Mouse (Mus musculus): ENCODE measurements around the gene Gpr153. TPM values are rescaled to one million over a fixed set of nuclear protein-coding genes. Genes with fewer than 3 reads are reported as not detected.

Gene Gpr153
- polyA plus RNA-seq, 2 experiments: 33.0 to 56.5 TPM

- H3K9me3 ChIP-seq (ENCODE audit: control insufficient read depth, low read length): no peaks in the 10 kb centered on the region
- DNase-seq (ENCODE audit: low spot score) (peak; percentile 58), ATAC-seq (ENCODE audit: low FRiP score, low read depth) (no peak; the same call in 1 of the 2 replicates)
- peak overlapping the region; percentile 80 for H3K9ac ChIP-seq (ENCODE audit: low read depth, low read length, severe bottlenecking)
- 2% methylated on average over 20 of the region's 20 CpGs for WGBS
- peak overlapping the region; percentile 71 for H3K4me3 ChIP-seq (replicated peaks; ENCODE audit: low read length)
- H3K27me3 ChIP-seq (ENCODE audit: control insufficient read depth, insufficient read depth, low read length): 0 out of 2 replicates have a peak, but pooled peaks cover 8% of the 10 kb centered on the region
- peaks cover under 1% of the 10 kb centered on the region; the same call in 1 of the 2 replicates for H3K36me3 ChIP-seq (ENCODE audit: control insufficient read depth, insufficient read depth, low read length)
- no peak for TF ChIP-seq POLR2A (IDR thresholded peaks at IDR 0.05; ENCODE audit: borderline replicate concordance, extremely low read depth, insufficient read depth, insufficient read length)
- peak overlapping the region; percentile 94 for H3K4me2 ChIP-seq (replicated peaks; ENCODE audit: low read depth, low read length, severe bottlenecking)
- H3K4me1 ChIP-seq (ENCODE audit: control insufficient read depth, insufficient read depth, low read length): peaks cover 35% of the 10 kb centered on the region
- H3K27ac ChIP-seq (replicated peaks; ENCODE audit: low read depth, low read length): no peak overlapping the region
These were observed 674 bp downstream of the Gpr153 start for GRCm38 (mm10) chr4:152274681-152275131.

- no peak for DNase-seq (ENCODE audit: low spot score)
- Histone ChIP-seq H3K4me2 (replicated peaks; ENCODE audit: low read depth, low read length, severe bottlenecking) (no peak overlapping the region), H3K27ac (replicated peaks; ENCODE audit: low read depth, low read length) (no peak overlapping the region), H3K36me3 (ENCODE audit: control insufficient read depth, insufficient read depth, low read length) (peaks cover 15% of the 10 kb centered on the region), H3K9me3 (ENCODE audit: control insufficient read depth, low read length) (no peaks in the 10 kb centered on the region), H3K4me1 (ENCODE audit: control insufficient read depth, insufficient read depth, low read length) (peaks cover 30% of the 10 kb centered on the region), H3K9ac (ENCODE audit: low read depth, low read length, severe bottlenecking) (no peak overlapping the region), H3K27me3 (ENCODE audit: control insufficient read depth, insufficient read depth, low read length) (peaks cover 16% of the 10 kb centered on the region), H3K4me3 (replicated peaks; ENCODE audit: low read length) (no peak overlapping the region)
- no peak for ATAC-seq (ENCODE audit: low FRiP score, low read depth)
- 54% methylated on average over 10 of the region's 10 CpGs for WGBS
- no peak for TF ChIP-seq POLR2A (IDR thresholded peaks at IDR 0.05; ENCODE audit: borderline replicate concordance, extremely low read depth, insufficient read depth, insufficient read length)
These were observed 2.6 kb downstream of the Gpr153 start for GRCm38 (mm10) chr4:152276389-152277347.

GRCm38 (mm10) chr4:152277916-152278315, 3.9 kb downstream of the Gpr153 start:
- Histone ChIP-seq H3K4me2 (replicated peaks; ENCODE audit: low read depth, low read length, severe bottlenecking) (no peak overlapping the region), H3K4me1 (ENCODE audit: control insufficient read depth, insufficient read depth, low read length) (peaks cover 21% of the 10 kb centered on the region), H3K9me3 (ENCODE audit: control insufficient read depth, low read length) (no peaks in the 10 kb centered on the region), H3K4me3 (replicated peaks; ENCODE audit: low read length) (no peak overlapping the region), H3K36me3 (ENCODE audit: control insufficient read depth, insufficient read depth, low read length) (peaks cover 17% of the 10 kb centered on the region), H3K27ac (replicated peaks; ENCODE audit: low read depth, low read length) (no peak overlapping the region), H3K27me3 (ENCODE audit: control insufficient read depth, insufficient read depth, low read length) (peaks cover 28% of the 10 kb centered on the region), H3K9ac (ENCODE audit: low read depth, low read length, severe bottlenecking) (no peak overlapping the region)
- no peak for DNase-seq (ENCODE audit: low spot score)
- ATAC-seq (ENCODE audit: low FRiP score, low read depth): no peak
- no peak for TF ChIP-seq POLR2A (IDR thresholded peaks at IDR 0.05; ENCODE audit: borderline replicate concordance, extremely low read depth, insufficient read depth, insufficient read length)
- 67% methylated on average over 2 of the region's 2 CpGs for whole genome bisulfite sequencing

- no peak overlapping the region for H3K4me2 ChIP-seq (replicated peaks; ENCODE audit: low read depth, low read length, severe bottlenecking)
- no peak overlapping the region for H3K4me3 ChIP-seq (replicated peaks; ENCODE audit: low read length)
- ATAC-seq (ENCODE audit: low FRiP score, low read depth) (no peak), DNase-seq (ENCODE audit: low spot score) (no peak)
- peaks cover 18% of the 10 kb centered on the region; the same call in 1 of the 2 replicates for H3K4me1 ChIP-seq (ENCODE audit: control insufficient read depth, insufficient read depth, low read length)
- H3K36me3 ChIP-seq (ENCODE audit: control insufficient read depth, insufficient read depth, low read length): peaks cover 17% of the 10 kb centered on the region
- no peak for TF ChIP-seq POLR2A (IDR thresholded peaks at IDR 0.05; ENCODE audit: borderline replicate concordance, extremely low read depth, insufficient read depth, insufficient read length)
- 86% methylated on average over 23 of the region's 23 CpGs for WGBS
- no peak overlapping the region for H3K9ac ChIP-seq (ENCODE audit: low read depth, low read length, severe bottlenecking)
- no peak overlapping the region for H3K27ac ChIP-seq (replicated peaks; ENCODE audit: low read depth, low read length)
- peaks cover 39% of the 10 kb centered on the region for H3K27me3 ChIP-seq (ENCODE audit: control insufficient read depth, insufficient read depth, low read length)
- H3K9me3 ChIP-seq (ENCODE audit: control insufficient read depth, low read length): no peaks in the 10 kb centered on the region
These were observed 5.0 kb downstream of the Gpr153 start for GRCm38 (mm10) chr4:152278986-152279385.

GRCm38 (mm10) chr4:152281601-152282000, 7.6 kb downstream of the Gpr153 start:
- ATAC-seq (ENCODE audit: low FRiP score, low read depth) (no peak), DNase-seq (ENCODE audit: low spot score) (no peak)
- H3K9me3 ChIP-seq (ENCODE audit: control insufficient read depth, low read length): no peaks in the 10 kb centered on the region
- peaks cover 56% of the 10 kb centered on the region for H3K27me3 ChIP-seq (ENCODE audit: control insufficient read depth, insufficient read depth, low read length)
- H3K4me2 ChIP-seq (replicated peaks; ENCODE audit: low read depth, low read length, severe bottlenecking): no peak overlapping the region
- 44% methylated on average over 13 of the region's 15 CpGs for WGBS
- H3K36me3 ChIP-seq (ENCODE audit: control insufficient read depth, insufficient read depth, low read length): peaks cover 17% of the 10 kb centered on the region
- H3K9ac ChIP-seq (ENCODE audit: low read depth, low read length, severe bottlenecking): no peak overlapping the region
- H3K27ac ChIP-seq (replicated peaks; ENCODE audit: low read depth, low read length): no peak overlapping the region
- H3K4me3 ChIP-seq (replicated peaks; ENCODE audit: low read length): no peak overlapping the region
- no peak for TF ChIP-seq POLR2A (IDR thresholded peaks at IDR 0.05; ENCODE audit: borderline replicate concordance, extremely low read depth, insufficient read depth, insufficient read length)
- H3K4me1 ChIP-seq (ENCODE audit: control insufficient read depth, insufficient read depth, low read length): peaks cover 12% of the 10 kb centered on the region; the same call in 1 of the 2 replicates
